Mouse (Mus musculus) midbrain, embryonic 16.5 days (tissue): ENCODE results near the gene Naa10. TPM values are rescaled to one million over a fixed set of nuclear protein-coding genes. Genes with fewer than 3 reads are reported as not detected.
A peak's percentile ranks its signal among the peaks of the same experiment; 100 is the strongest.

ENCODE experiments used
- ATAC-seq: fragments of 200-750 bp; cut with Nextera tagmentation; 2 replicates; pipeline ENCODE4 v1.8.0; 2017; ENCODE audit warnings: moderate TSS enrichment
- H3K27ac ChIP-seq: fragments of 300-500 bp; sonication (generic); 2 replicates; pipeline ENCODE4 v1.5.1; 2014; ENCODE audit warnings: mild to moderate bottlenecking, low read length, mixed read lengths
- H3K27me3 ChIP-seq: fragments of 300-500 bp; sonication (generic); 2 replicates; pipeline ENCODE4 v1.6.1; 2014; ENCODE audit warnings: low read depth, low read length, mixed read lengths; ENCODE audit not compliant: control insufficient read depth, insufficient read depth
- H3K36me3 ChIP-seq: fragments of 300-500 bp; sonication (generic); 2 replicates; pipeline ENCODE4 v1.6.1; 2014; ENCODE audit warnings: mild to moderate bottlenecking, low read length, moderate library complexity, mixed read lengths; ENCODE audit not compliant: control insufficient read depth, insufficient read depth
- H3K4me1 ChIP-seq: fragments of 300-500 bp; sonication (generic); 2 replicates; pipeline ENCODE4 v1.6.1; 2014; ENCODE audit warnings: mild to moderate bottlenecking, low read length, mixed read lengths; ENCODE audit not compliant: control insufficient read depth, insufficient read depth
- H3K4me2 ChIP-seq: fragments of 300-500 bp; sonication (generic); 2 replicates; pipeline ENCODE4 v1.6.1; 2014; ENCODE audit warnings: mild to moderate bottlenecking, low read length, mixed read lengths
- H3K4me3 ChIP-seq: fragments of 300-500 bp; sonication (generic); 2 replicates; pipeline ENCODE4 v1.5.1; 2014; ENCODE audit warnings: low read depth, mild to moderate bottlenecking, low read length, moderate library complexity, mixed read lengths
- H3K9ac ChIP-seq: fragments of 300-500 bp; sonication (generic); 2 replicates; pipeline ENCODE4 v1.6.1; 2014; ENCODE audit warnings: low read depth, low read length, mixed read lengths
- H3K9me3 ChIP-seq: fragments of 300-500 bp; sonication (generic); replicated peaks from 2 replicates; pipeline ENCODE4 v1.6.1; 2014; ENCODE audit warnings: mild to moderate bottlenecking, low read length, mixed read lengths; ENCODE audit not compliant: control insufficient read depth, poor library complexity, severe bottlenecking
- WGBS: fragments of 180-500 bp; shearing (Covaris S2); extraction: QIAGEN DNeasy Blood & Tissue Kit; methylation state at CpG from one replicate; pipeline ENCODE4 v1.1.7; 2014; 5-methylcytosine and 5-hydroxymethylcytosine counted together
- polyA plus RNA-seq: library from polyadenylated mRNA; unstranded; fragments of >200 nt; fragmentation: Nextera tagmentation; extraction: Ambion mirVana; gene quantifications from 2 replicates; pipeline ENCODE4 v1.2.1, GENCODE M21; 2015

Naa10 gene
- polyA plus RNA-seq, result 84.6 and 85.4 TPM in 2 replicates

GRCm38 (mm10) chrX:73921823-73922549 lies at the start of gene Naa10, which contains the start of gene Arhgap4:
Gene Naa10, minus strand, starts transcription at chrX:73921944.
Gene Arhgap4, minus strand, starts transcription at chrX:73921870.
- Histone ChIP-seq H3K4me1 (peaks cover 7% of the 10 kb centered on the region), H3K9ac (peak within 1 kb of the TSS; percentile 70), H3K9me3 (no peaks in the 10 kb centered on the region), H3K27me3 (no peaks in the 10 kb centered on the region), H3K4me3 (peak within 1 kb of the TSS; percentile 60), H3K4me2 (peak within 1 kb of the TSS; percentile 73), H3K36me3 (0 out of 2 replicates have a peak, but pooled peaks cover 2% of the 10 kb centered on the region), H3K27ac (peak within 1 kb of the TSS; percentile 84)
- peak; percentile 99 for ATAC-seq
- WGBS, result 16% methylated on average over 43 of the region's 43 CpGs

GRCm38 (mm10) chrX:73970781-73971180 lies 49.0 kb upstream of the Naa10 start:
- Histone ChIP-seq H3K9me3 (no peaks in the 10 kb centered on the region), H3K36me3 (no peaks in the 10 kb centered on the region), H3K9ac (no peak overlapping the region), H3K4me3 (no peak overlapping the region), H3K27me3 (no peaks in the 10 kb centered on the region), H3K4me2 (no peak overlapping the region), H3K27ac (no peak overlapping the region), H3K4me1 (peaks cover 3% of the 10 kb centered on the region)
- no peak for ATAC-seq

GRCm38 (mm10) chrX:73969729-73970128 lies 48.0 kb upstream of the Naa10 start:
- Histone ChIP-seq H3K27me3 (no peaks in the 10 kb centered on the region), H3K4me1 (peaks cover 3% of the 10 kb centered on the region), H3K27ac (no peak overlapping the region), H3K9me3 (no peaks in the 10 kb centered on the region), H3K4me3 (no peak overlapping the region), H3K4me2 (no peak overlapping the region), H3K36me3 (no peaks in the 10 kb centered on the region), H3K9ac (no peak overlapping the region)
- WGBS, result 98% methylated on average over 2 of the region's 2 CpGs
- ATAC-seq, result no peak

- Histone ChIP-seq H3K9me3 (no peaks in the 10 kb centered on the region), H3K27ac (0 out of 2 replicates have a peak overlapping the region, but pooled peaks have one; percentile 63), H3K4me1 (peaks cover 5% of the 10 kb centered on the region), H3K27me3 (no peaks in the 10 kb centered on the region), H3K4me3 (no peak overlapping the region), H3K9ac (no peak overlapping the region), H3K36me3 (no peaks in the 10 kb centered on the region), H3K4me2 (no peak overlapping the region)
- no peak for ATAC-seq
- WGBS, result 83% methylated on average over 1 of the region's 1 CpGs
Measured at GRCm38 (mm10) chrX:73969167-73969566, 47.4 kb upstream of the Naa10 start.

- ATAC-seq, result peak; percentile 90
- Histone ChIP-seq H3K9me3 (no peaks in the 10 kb centered on the region), H3K4me1 (peaks cover 23% of the 10 kb centered on the region), H3K9ac (peak overlapping the region; percentile 72), H3K4me2 (peak overlapping the region; percentile 52), H3K27ac (peak overlapping the region; percentile 99), H3K27me3 (no peaks in the 10 kb centered on the region), H3K36me3 (no peaks in the 10 kb centered on the region), H3K4me3 (peak overlapping the region; percentile 66)
- 15% methylated on average over 59 of the region's 60 CpGs for WGBS
Measured at GRCm38 (mm10) chrX:73967177-73968075, 45.7 kb upstream of the Naa10 start.

GRCm38 (mm10) chrX:73966248-73967176 lies 44.8 kb upstream of the Naa10 start, which contains the start of gene Hcfc1:
Gene Hcfc1, minus strand, starts transcription at chrX:73966357.
- Histone ChIP-seq H3K36me3 (no peaks in the 10 kb centered on the region), H3K4me2 (peak within 1 kb of the TSS; percentile 81), H3K9me3 (no peaks in the 10 kb centered on the region), H3K4me1 (peaks cover 25% of the 10 kb centered on the region), H3K4me3 (peak within 1 kb of the TSS; percentile 66), H3K27ac (peak within 1 kb of the TSS; percentile 99), H3K27me3 (no peaks in the 10 kb centered on the region), H3K9ac (peak within 1 kb of the TSS; percentile 72)
- peak; percentile 83 for ATAC-seq
- WGBS, result 21% methylated on average over 47 of the region's 58 CpGs

GRCm38 (mm10) chrX:73965307-73965706 lies 43.6 kb upstream of the Naa10 start:
- H3K4me1 ChIP-seq, result peaks cover 25% of the 10 kb centered on the region
- H3K27me3 ChIP-seq, result no peaks in the 10 kb centered on the region
- peak overlapping the region; percentile 66 for H3K4me3 ChIP-seq
- peak overlapping the region; percentile 81 for H3K4me2 ChIP-seq
- no peaks in the 10 kb centered on the region for H3K9me3 ChIP-seq
- peak overlapping the region; percentile 72 for H3K9ac ChIP-seq
- ATAC-seq, result no peak
- WGBS, result 31% methylated on average over 19 of the region's 20 CpGs
- peak overlapping the region; percentile 99 for H3K27ac ChIP-seq
- no peaks in the 10 kb centered on the region for H3K36me3 ChIP-seq

- Histone ChIP-seq H3K36me3 (no peaks in the 10 kb centered on the region), H3K27me3 (no peaks in the 10 kb centered on the region), H3K27ac (peak overlapping the region; percentile 42; the same call in 1 of the 2 replicates), H3K4me3 (peak overlapping the region; percentile 66), H3K4me1 (peaks cover 25% of the 10 kb centered on the region), H3K9ac (peak overlapping the region; percentile 72), H3K4me2 (peak overlapping the region; percentile 81), H3K9me3 (no peaks in the 10 kb centered on the region)
- no peak for ATAC-seq
- 53% methylated on average over 2 of the region's 3 CpGs for WGBS
Measured at GRCm38 (mm10) chrX:73964363-73964762, 42.6 kb upstream of the Naa10 start.
